Mouse (Mus musculus) stomach, postnatal 0 days (tissue): ENCODE measurements at regions not wholly inside any gene's neighbourhood (a gene's known extent, or its start where the extent isn't known, plus 50 kb on each side); places are given as distances from the start of the nearest gene placed in this dataset.
A peak's percentile ranks its signal among the peaks of the same experiment; 100 is the strongest.

Experiments used
- CTCF ChIP-seq: IDR thresholded peaks from 2 replicates; pipeline ENCODE4 v1.5.1; 2016; ENCODE audit warnings: antibody characterized with exemption, low read depth, mild to moderate bottlenecking, moderate library complexity
- EP300 ChIP-seq: optimal IDR thresholded peaks from 2 replicates; pipeline ENCODE3; 2016; ENCODE audit warnings: antibody characterized with exemption

DNA sequence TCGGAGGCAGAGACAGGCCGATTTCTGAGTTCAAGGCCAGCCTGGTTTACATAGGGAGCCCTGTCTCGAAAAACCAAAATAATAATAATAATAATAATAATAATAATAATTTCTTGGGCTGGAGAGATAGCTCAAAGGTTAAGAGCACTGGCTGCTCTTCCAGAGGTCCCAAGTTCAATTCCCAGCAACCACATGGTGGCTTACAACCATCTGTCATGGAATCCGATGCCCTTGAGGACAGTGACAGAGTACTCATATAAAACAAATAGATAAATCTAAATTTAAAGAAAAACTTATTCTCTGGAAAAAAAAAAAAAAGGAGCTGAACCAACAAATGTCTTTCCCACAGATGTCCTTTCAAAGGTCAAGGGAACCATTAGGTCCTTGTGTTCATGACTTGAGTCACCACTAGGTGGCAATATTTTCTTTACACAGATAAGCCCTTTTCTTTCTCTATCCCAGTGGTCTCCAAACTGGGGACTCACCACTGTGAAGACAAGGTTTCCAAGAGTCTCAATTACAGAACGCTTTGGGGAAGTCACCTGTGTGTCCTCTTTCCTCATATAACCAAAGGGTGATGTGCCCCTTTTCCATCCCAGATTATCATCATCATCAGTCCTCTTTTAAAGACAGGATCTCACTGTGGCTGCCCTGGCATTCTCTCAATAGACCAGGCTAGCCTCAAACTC lies 106.1 kb upstream of the Xpo1 start:
- TF ChIP-seq CTCF (peak; percentile 79), EP300 (no peak)
